Mouse (Mus musculus): ENCODE data around the gene Tmem140.

Gene Tmem140

GRCm38 (mm10) chr6:34907696-34908260, 44.8 kb downstream of the Tmem140 start:
- DNase-seq (ENCODE audit: extremely low spot score, low read depth, low spot score) = no peak

GRCm38 (mm10) chr6:34909631-34910345, 46.8 kb downstream of the Tmem140 start:
- DNase-seq (ENCODE audit: extremely low spot score, low read depth, low spot score) = no peak

GRCm38 (mm10) chr6:34910371-34911219, 47.6 kb downstream of the Tmem140 start, which contains the start of gene Wdr91:
TSS of gene Wdr91 (minus strand) at chr6:34910876.
- DNase-seq (ENCODE audit: extremely low spot score, low read depth, low spot score) = peak; percentile 54

- no peak for DNase-seq (ENCODE audit: extremely low spot score, low read depth, low spot score)
Measured at GRCm38 (mm10) chr6:34913341-34914040, 50.5 kb downstream of the Tmem140 start.

GRCm38 (mm10) chr6:34914462-34914861, 51.5 kb downstream of the Tmem140 start:
- DNase-seq (ENCODE audit: extremely low spot score, low read depth, low spot score) = no peak

- DNase-seq (ENCODE audit: extremely low spot score, low read depth, low spot score) = no peak
Measured at GRCm38 (mm10) chr6:34919146-34919545, 56.2 kb downstream of the Tmem140 start.

- no peak for DNase-seq (ENCODE audit: extremely low spot score, low read depth, low spot score)
Measured at GRCm38 (mm10) chr6:34919956-34920355, 57.0 kb downstream of the Tmem140 start, which contains the start of gene Stra8. TSS of gene Stra8 (plus strand) at chr6:34920163.

GRCm38 (mm10) chr6:34920631-34921030, 57.7 kb downstream of the Tmem140 start:
- no peak for DNase-seq (ENCODE audit: extremely low spot score, low read depth, low spot score)

GRCm38 (mm10) chr6:34921941-34922340, 59.0 kb downstream of the Tmem140 start:
- no peak for DNase-seq (ENCODE audit: extremely low spot score, low read depth, low spot score)

Measured in hindlimb bud, embryonic 11.5 days (tissue).